Mouse (Mus musculus) mature B cell (primary cell): ENCODE data around the gene Pla2g16.

ENCODE experiments used
- in situ Hi-C: fragments of 300-500 bp; cut with MboI; formaldehyde crosslinking; loops from 2 replicates; pipeline ENCODE4 v1.14.3; 2019

Pla2g16 gene

GRCm38 (mm10) chr19:7613151-7613550, 55.9 kb downstream of the Pla2g16 start:
- in situ Hi-C loops, result no loop called here

GRCm38 (mm10) chr19:7616231-7616930, 59.1 kb downstream of the Pla2g16 start:
- in situ Hi-C loops, result no loop called here

GRCm38 (mm10) chr19:7617085-7617484, 59.8 kb downstream of the Pla2g16 start:
- in situ Hi-C loops, result no loop called here

- in situ Hi-C loops, result no loop called here
Observed at GRCm38 (mm10) chr19:7617696-7618095, 60.4 kb downstream of the Pla2g16 start.

GRCm38 (mm10) chr19:7633021-7633420, 75.8 kb downstream of the Pla2g16 start:
- in situ Hi-C loops, result no loop called here

- in situ Hi-C loops, result no loop called here
Observed at GRCm38 (mm10) chr19:7633786-7634185, 76.5 kb downstream of the Pla2g16 start.
